8 mouse cellular contexts compared by ENCODE assay signal in genomic region chr19:5688200-5689087, GRCm38 (mm10). TPM values are rescaled to one million over a fixed set of nuclear protein-coding genes. Genes with fewer than 3 reads are reported as not detected.
DNase-seq lines count a peak whose midpoint lies in the region; ATAC-seq and TF ChIP-seq lines count a peak whose summit lies in the region.

Gene Map3k11, plus strand, starts transcription at chr19:5688742.
Gene Pcnx3, minus strand, starts transcription at chr19:5688908.

- in situ Hi-C loops in ES-E14 (cut with MboI; ENCODE audit: low sequenced_read_pairs in 2 of 2, unreplicated experiment in 2 of 2), result no loop called here

- WGBS in forebrain, embryonic 15.5 days, result under 1% methylated on average over 69 of the region's 69 CpGs
- under 1% methylated on average over 69 of the region's 69 CpGs for WGBS in lung, adult 2 months

- H3K4me2 ChIP-seq in forebrain, embryonic 15.5 days (replicated peaks), result peak within 1 kb of the TSS; percentile 100

- H3K27ac ChIP-seq in ES-E14 (ENCODE audit: insufficient read depth, low read depth, low read length, poor library complexity, severe bottlenecking), result peak within 1 kb of the TSS; percentile 68
- H3K27ac ChIP-seq in forebrain, embryonic 15.5 days (replicated peaks), result peak within 1 kb of the TSS; percentile 87

- peaks cover 33% of the 10 kb centered on the region for H3K36me3 ChIP-seq in ES-E14 (ENCODE audit: control insufficient read depth, insufficient read depth, low read length, poor library complexity, severe bottlenecking)
- H3K36me3 ChIP-seq in forebrain, embryonic 15.5 days, result peaks cover 30% of the 10 kb centered on the region

- no peak for TF ChIP-seq CTCF in lung, adult 2 months (IDR thresholded peaks at IDR 0.05; ENCODE audit: insufficient read depth, low read length)

- TF ChIP-seq POLR2A in lung, adult 2 months (IDR thresholded peaks at IDR 0.05; ENCODE audit: borderline replicate concordance, extremely low read depth, low read depth, low read length), result peak; percentile 64; the same call in 1 of the 2 replicates

- peaks cover 4 to 13% of the 10 kb centered on the region in 2 experiments; a peak in 2 of 4 replicates for H3K4me1 ChIP-seq in ES-E14 (ENCODE audit: control insufficient read depth in 2 of 2, insufficient read depth in 2 of 2, low read length in 2 of 2, poor library complexity in 1 of 2)
- H3K4me1 ChIP-seq in forebrain, embryonic 15.5 days, result peaks cover 43% of the 10 kb centered on the region
- peaks cover 15% of the 10 kb centered on the region for H3K4me1 ChIP-seq in lung, adult 2 months (ENCODE audit: control insufficient read depth, insufficient read depth, low read length)

- intact Hi-C loops in heart, postnatal 25 days (cut with DNase I), result no loop called here

- H3K9ac ChIP-seq in ES-E14 (ENCODE audit: insufficient read depth, low read depth, low read length, poor library complexity, severe bottlenecking), result peak within 1 kb of the TSS; percentile 81
- peak within 1 kb of the TSS; percentile 70 for H3K9ac ChIP-seq in forebrain, embryonic 15.5 days (replicated peaks)

- no peaks in the 10 kb centered on the region for H3K27me3 ChIP-seq in forebrain, embryonic 15.5 days

- no peaks in the 10 kb centered on the region for H3K9me3 ChIP-seq in ES-E14 (ENCODE audit: control insufficient read depth, insufficient read depth, low read depth, low read length)
- no peaks in the 10 kb centered on the region for H3K9me3 ChIP-seq in forebrain, embryonic 15.5 days

- DNase-seq in ES-E14 (ENCODE audit: low read depth, low spot score), result peak; percentile 95
- peak; percentile 99 for DNase-seq in cerebellum, adult 11-12 months
- peak; percentile 97 for DNase-seq in heart, postnatal 25 days (ENCODE audit: low spot score)
- peak; percentile 98 to 99 for DNase-seq in layer of hippocampus, adult 18-20 months (ENCODE audit: low spot score in 2 of 2)
- DNase-seq in lung, adult 2 months, result peak; percentile 92
- peak; percentile 97 to 98 for DNase-seq in thymus, adult 18-20 months

- peak within 1 kb of the TSS; percentile 81 to 90 for H3K4me3 ChIP-seq in ES-E14 (ENCODE audit: insufficient read depth in 1 of 2, low read depth in 1 of 2, low read length in 2 of 2, poor library complexity in 1 of 2, severe bottlenecking in 1 of 2)
- H3K4me3 ChIP-seq in forebrain, embryonic 15.5 days, result peak within 1 kb of the TSS; percentile 62
- H3K4me3 ChIP-seq in lung, adult 2 months (replicated peaks; ENCODE audit: extremely low read depth, low read depth, low read length), result peak within 1 kb of the TSS; percentile 97

- ATAC-seq in forebrain, embryonic 15.5 days (replicated peaks), result peak; percentile 97
- ATAC-seq in neutrophil, adult 5-6 weeks (ENCODE audit: extremely low read depth, insufficient number of reproducible peaks, low FRiP score, poor library complexity, severe bottlenecking), result peak; percentile 71

TF ChIP-seq in ES-E14, 5 proteins besides CTCF, POLR2A, EP300 and RAD21:
- TF ChIP-seq HCFC1 (IDR thresholded peaks at IDR 0.05; ENCODE audit: borderline replicate concordance, insufficient read depth, low read length) (peak; percentile 80; the same call in 1 of the 2 replicates), ZC3H11A (IDR thresholded peaks at IDR 0.05; ENCODE audit: borderline replicate concordance, low read depth, low read length) (no peak), CHD2 (IDR thresholded peaks at IDR 0.05; ENCODE audit: low read depth, low read length) (peak; percentile 69), MAFK (IDR thresholded peaks at IDR 0.05; ENCODE audit: insufficient read depth, low read depth, low read length) (no peak)

RNA-seq across cellular contexts. Expression of gene Map3k11, which starts in this region (rescaled TPM):
- total RNA-seq in ES-E14 (2012; rRNA removed), result 15.0 and 19.3 TPM in 2 replicates
- 12.2 and 13.0 TPM in 2 replicates for polyA plus RNA-seq in forebrain, embryonic 15.5 days (2015; fragmentation: Nextera tagmentation; extraction: Ambion mirVana)
- total RNA-seq in heart, postnatal 25 days (2021), result 10 to 100 TPM; 24.0 to 30.4 TPM
- total RNA-seq in layer of hippocampus, adult 18-20 months (2021), result 10 to 100 TPM; 17.6 to 18.1 TPM
- 141 and 162 TPM in 2 replicates for polyA plus RNA-seq in lung, adult 2 months (2012; rRNA removed)
- total RNA-seq in neutrophil, adult 5-6 weeks (2017), result 64.1 and 65.3 TPM in 2 replicates

RNA-seq across cellular contexts. Expression of gene Pcnx3, which starts in this region (rescaled TPM):
- 63.9 and 98.9 TPM in 2 replicates for total RNA-seq in ES-E14 (2012; rRNA removed)
- polyA plus RNA-seq in forebrain, embryonic 15.5 days (2015; fragmentation: Nextera tagmentation; extraction: Ambion mirVana), result 27.6 and 29.1 TPM in 2 replicates
- 10 to 100 TPM; 17.8 to 18.0 TPM for total RNA-seq in heart, postnatal 25 days (2021)
- 10 to 100 TPM; 58.3 to 68.6 TPM for total RNA-seq in layer of hippocampus, adult 18-20 months (2021)
- 156 and 166 TPM in 2 replicates for polyA plus RNA-seq in lung, adult 2 months (2012; rRNA removed)
- 58.3 and 60.2 TPM in 2 replicates for total RNA-seq in neutrophil, adult 5-6 weeks (2017)

Comparison
In these comparisons a context has a peak if more than half of its experiments do, and no peak if none do; other contexts are left out.
1. Peak in every context shown above with its lines: DNase-seq, ATAC-seq, H3K4me3 ChIP-seq and H3K27ac ChIP-seq.
2. RNA of gene Map3k11 (polyA plus RNA-seq): 141 to 162 TPM in lung, adult 2 months; 12.2 to 13.0 TPM in forebrain, embryonic 15.5 days; every median in the first group is over 10 times any median in the second.